Mouse (Mus musculus): ENCODE measurements around the gene Cdc20.

The Cdc20 gene

GRCm38 (mm10) chr4:118421384-118421783 is 15.8 kb downstream of the Cdc20 start:
- in situ Hi-C loops (cut with MboI; ENCODE audit: low sequenced_read_pairs), result no loop called here

- in situ Hi-C loops (cut with MboI; ENCODE audit: low sequenced_read_pairs), result no loop called here
These were observed 19.9 kb downstream of the Cdc20 start for GRCm38 (mm10) chr4:118417112-118417797.

GRCm38 (mm10) chr4:118416329-118416728 is 20.8 kb downstream of the Cdc20 start:
- in situ Hi-C loops (cut with MboI; ENCODE audit: low sequenced_read_pairs), result no loop called here

DNA sequence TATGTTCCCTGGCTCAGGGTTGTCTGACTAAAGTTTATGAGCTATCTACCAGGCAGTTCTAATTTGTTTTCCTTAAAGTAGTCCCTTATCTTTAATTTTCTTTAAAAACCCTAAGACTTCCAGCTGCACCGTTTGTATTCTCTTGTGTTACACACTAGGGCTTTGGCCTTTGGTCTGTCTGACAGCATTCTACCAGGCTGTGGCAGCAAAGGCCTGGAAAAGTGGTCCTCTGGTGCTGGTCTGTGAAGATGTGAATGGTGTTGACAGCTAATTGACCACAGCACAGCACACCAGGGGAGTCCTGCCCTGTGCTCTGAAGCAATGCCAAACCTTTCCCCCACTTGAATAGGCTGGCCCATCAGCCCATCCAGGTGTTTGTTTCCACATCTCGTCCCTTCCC is 21.4 kb downstream of the Cdc20 start:
- in situ Hi-C loops (cut with MboI; ENCODE audit: low sequenced_read_pairs), result no loop called here

DNA sequence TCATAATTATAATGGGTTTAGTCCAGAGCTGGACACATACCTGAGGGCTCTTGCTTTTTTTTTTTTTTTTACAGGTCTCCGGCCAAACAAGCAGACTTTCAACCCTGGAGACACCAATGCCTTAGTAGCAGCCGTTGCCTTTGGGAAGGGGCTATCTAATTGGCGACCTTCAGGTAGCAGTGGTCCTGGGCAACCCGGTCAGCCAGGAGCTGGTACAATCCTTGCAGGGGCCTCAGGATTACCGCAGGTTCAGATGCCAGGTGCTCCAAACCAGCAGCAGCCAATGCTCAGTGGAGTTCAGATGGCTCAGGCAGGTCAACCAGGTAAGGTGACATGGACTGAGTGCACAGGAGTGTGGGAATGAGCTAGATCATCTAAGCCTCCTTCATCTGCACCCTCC is 23.6 kb downstream of the Cdc20 start:
- in situ Hi-C loops (cut with MboI; ENCODE audit: low sequenced_read_pairs), result no loop called here

- in situ Hi-C loops (cut with MboI; ENCODE audit: low sequenced_read_pairs), result no loop called here
These were observed 26.3 kb downstream of the Cdc20 start for GRCm38 (mm10) chr4:118410871-118411270.

DNA sequence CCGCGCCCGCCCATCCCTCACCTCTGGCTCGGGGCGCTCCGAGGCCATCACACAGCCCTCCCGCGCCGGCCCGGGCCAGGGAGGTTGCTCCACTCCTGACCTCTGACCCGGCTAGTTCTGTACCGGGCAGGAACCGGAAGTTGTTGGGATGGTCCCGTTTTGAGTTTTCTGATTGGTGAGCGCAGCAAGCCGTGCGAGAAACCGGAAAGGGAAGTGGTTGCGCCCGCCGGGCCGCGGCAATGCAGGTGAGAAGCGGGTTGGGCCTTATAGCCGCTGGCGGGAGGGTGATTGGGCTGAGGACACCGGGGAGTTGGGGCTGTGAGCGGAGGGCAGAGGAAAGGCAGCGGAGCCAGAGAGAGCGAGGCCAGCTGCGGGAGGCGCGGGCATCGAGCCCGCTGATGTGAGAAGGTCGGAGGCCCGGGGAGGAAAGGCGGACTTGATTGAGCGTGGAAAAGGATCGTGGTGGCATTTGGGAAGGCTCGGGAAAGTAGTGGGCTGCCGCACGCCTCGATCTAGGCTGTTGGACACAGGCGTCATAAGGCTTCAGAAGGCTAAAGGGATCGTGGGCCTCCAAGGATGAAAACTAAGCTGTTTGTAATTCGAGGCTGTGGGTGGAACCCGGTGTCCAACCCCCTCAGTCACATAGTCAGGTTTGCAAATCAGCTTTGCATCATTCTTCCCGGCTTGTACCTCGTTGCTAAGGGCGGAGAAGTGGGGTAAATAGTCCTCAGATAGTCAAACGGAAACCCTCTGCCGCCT is 27.8 kb downstream of the Cdc20 start, which contains the start of the genes Szt2 and Med8:
Gene Szt2, minus strand, starts transcription at position 132 of the 759 bp plus-strand sequence.
Gene Med8, plus strand, starts transcription at position 196 of the 759 bp plus-strand sequence.
- in situ Hi-C loops (cut with MboI; ENCODE audit: low sequenced_read_pairs), result no loop called here

DNA sequence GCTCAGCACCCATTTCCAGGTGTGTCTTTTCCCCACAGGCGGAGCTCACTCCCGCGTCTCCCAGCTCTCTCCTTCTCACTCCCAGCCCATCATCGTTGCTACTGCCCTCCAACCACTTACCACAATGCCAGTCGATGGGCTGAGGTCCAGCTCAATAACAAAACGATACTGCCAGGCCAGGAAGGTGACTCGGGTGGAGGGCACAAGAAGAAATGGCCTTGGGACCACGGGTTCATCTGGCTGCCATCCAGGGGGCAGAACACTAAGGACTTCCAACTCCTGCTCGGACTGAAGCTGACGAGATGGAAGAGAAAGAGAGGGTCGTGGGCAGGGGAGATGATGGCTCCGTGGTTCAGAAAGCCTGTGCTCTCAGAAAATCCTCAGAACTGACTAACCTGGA is 34.5 kb downstream of the Cdc20 start:
- in situ Hi-C loops (cut with MboI; ENCODE audit: low sequenced_read_pairs), result no loop called here

GRCm38 (mm10) chr4:118401918-118402317 is 35.2 kb downstream of the Cdc20 start:
- in situ Hi-C loops (cut with MboI; ENCODE audit: low sequenced_read_pairs), result no loop called here

GRCm38 (mm10) chr4:118401421-118401820 is 35.7 kb downstream of the Cdc20 start:
- in situ Hi-C loops (cut with MboI; ENCODE audit: low sequenced_read_pairs), result no loop called here

- in situ Hi-C loops (cut with MboI; ENCODE audit: low sequenced_read_pairs), result no loop called here
These were observed 38.8 kb downstream of the Cdc20 start for GRCm38 (mm10) chr4:118398400-118398799.

- in situ Hi-C loops (cut with MboI; ENCODE audit: low sequenced_read_pairs), result no loop called here
These were observed 40.7 kb downstream of the Cdc20 start for GRCm38 (mm10) chr4:118396433-118396832.

DNA sequence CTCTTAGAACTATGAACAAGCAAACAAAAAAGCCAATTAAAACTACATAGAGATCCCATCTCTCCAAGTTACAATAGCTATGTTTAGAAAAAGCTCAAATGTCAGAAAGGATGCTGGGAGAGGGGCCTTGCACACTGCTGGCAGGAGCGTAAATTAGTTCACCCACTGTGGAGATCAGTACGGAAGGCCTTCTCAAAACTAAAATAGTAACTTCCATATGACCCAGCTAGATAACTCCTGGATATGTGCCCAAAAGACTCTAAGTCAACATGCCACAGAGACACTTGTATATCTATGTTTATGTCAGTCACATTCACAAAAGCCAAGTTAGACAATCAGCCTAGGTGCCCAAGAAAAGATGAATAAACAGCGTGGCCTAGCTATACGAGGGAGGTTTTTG is 41.9 kb downstream of the Cdc20 start:
- in situ Hi-C loops (cut with MboI; ENCODE audit: low sequenced_read_pairs), result no loop called here

GRCm38 (mm10) chr4:118394505-118394904 is 42.6 kb downstream of the Cdc20 start:
- in situ Hi-C loops (cut with MboI; ENCODE audit: low sequenced_read_pairs), result no loop called here

- in situ Hi-C loops (cut with MboI; ENCODE audit: low sequenced_read_pairs), result no loop called here
These were observed 47.0 kb downstream of the Cdc20 start for GRCm38 (mm10) chr4:118390146-118390545.

DNA sequence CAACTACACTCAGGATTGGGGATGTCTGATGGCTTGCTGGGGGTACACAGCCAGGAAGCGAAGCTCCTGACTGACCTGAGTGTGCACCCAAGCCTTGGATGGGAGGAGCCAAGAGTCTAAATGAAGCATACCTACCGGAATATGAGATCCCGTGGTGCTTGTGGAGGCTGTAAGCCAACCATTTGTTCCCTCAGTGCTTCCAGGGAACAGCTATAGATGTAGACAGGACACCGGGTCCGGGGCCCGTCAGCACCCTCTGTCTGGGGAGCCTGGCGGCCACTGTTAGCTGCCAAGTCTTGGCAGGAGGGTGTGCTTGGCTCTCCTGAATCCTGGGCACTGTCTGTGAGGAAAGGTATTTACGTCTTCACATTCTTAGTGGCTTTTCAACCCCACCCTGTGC is 49.8 kb downstream of the Cdc20 start:
- in situ Hi-C loops (cut with MboI; ENCODE audit: low sequenced_read_pairs), result no loop called here

DNA sequence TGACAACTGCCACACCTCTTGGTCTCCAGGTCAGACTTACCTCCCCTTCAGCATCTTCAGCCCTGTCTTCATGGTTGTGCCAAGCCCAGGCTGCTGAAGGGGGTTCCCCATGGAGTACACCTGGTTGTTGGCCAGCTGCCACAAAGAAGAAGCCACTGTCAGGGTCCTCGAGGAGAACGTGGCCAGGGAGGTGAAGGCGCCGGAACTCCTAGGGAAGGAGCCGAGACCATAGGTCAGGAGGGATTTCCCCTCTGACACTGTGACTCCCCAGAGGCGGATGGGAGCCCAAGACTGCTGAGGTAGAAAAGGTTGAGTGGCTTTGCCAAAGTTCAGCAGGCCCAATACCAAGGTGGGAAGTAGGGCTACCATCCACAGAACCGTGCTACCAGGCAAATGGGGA is 53.9 kb downstream of the Cdc20 start:
- in situ Hi-C loops (cut with MboI; ENCODE audit: low sequenced_read_pairs), result no loop called here

Data from CH12F3 (cell line).